Mouse (Mus musculus) G1E (cell line): ENCODE results near the gene Olfr25. TPM values are rescaled to one million over a fixed set of nuclear protein-coding genes. Genes with fewer than 3 reads are reported as not detected.

Experiments
- ATAC-seq: 2 replicates; pipeline ENCODE4 v1.8.0; 2016; ENCODE audit warnings: mild to moderate bottlenecking; ENCODE audit not compliant: insufficient number of reproducible peaks, poor library complexity, low FRiP score, severe bottlenecking; ENCODE audit errors: extremely low read depth
- DNase-seq: peaks from one replicate; pipeline ENCODE4 v3.0.0; 2012; ENCODE audit warnings: low spot score
- H3K27me3 ChIP-seq: 2 replicates; pipeline ENCODE4 v1.6.1; 2012; ENCODE audit warnings: mild to moderate bottlenecking, low read length, inconsistent platforms; ENCODE audit not compliant: insufficient read depth
- H3K36me3 ChIP-seq: replicated peaks from 2 replicates; pipeline ENCODE3; 2012; ENCODE audit warnings: mild to moderate bottlenecking, inconsistent platforms
- H3K4me1 ChIP-seq: 2 replicates; pipeline ENCODE4 v1.6.1; 2012; ENCODE audit warnings: low read depth, low read length, inconsistent platforms, mixed read lengths; ENCODE audit not compliant: insufficient read depth
- H3K4me3 ChIP-seq: 2 replicates; pipeline ENCODE4 v1.5.1; 2012; ENCODE audit warnings: low read depth, mild to moderate bottlenecking, inconsistent platforms, low read length, moderate library complexity, mixed read lengths
- H3K9me3 ChIP-seq: replicated peaks from 2 replicates; pipeline ENCODE4 v1.6.1; 2012; ENCODE audit warnings: inconsistent platforms
- CTCF ChIP-seq: IDR thresholded peaks from 2 replicates; pipeline ENCODE4 v1.5.1; 2012; ENCODE audit warnings: low read depth, low read length, inconsistent platforms, mixed read lengths
- GATA1 ChIP-seq: IDR thresholded peaks from 2 replicates; pipeline ENCODE4 v1.6.1; 2012; ENCODE audit warnings: borderline replicate concordance, low read length, inconsistent platforms, mixed read lengths
- GATA2 ChIP-seq: IDR thresholded peaks from 2 replicates; pipeline ENCODE4 v1.6.1; 2012; ENCODE audit warnings: low read depth, low read length, inconsistent platforms, borderline replicate concordance
- POLR2AphosphoS5 ChIP-seq: IDR thresholded peaks from 2 replicates; pipeline ENCODE4 v1.6.1; 2012; ENCODE audit warnings: low read depth, low read length, inconsistent platforms; ENCODE audit not compliant: insufficient replicate concordance
- TAL1 ChIP-seq: conservative IDR thresholded peaks from 2 replicates; pipeline ENCODE4 v1.6.1; 2012; ENCODE audit warnings: low read depth, low read length, inconsistent platforms, mixed read lengths
- polyA plus RNA-seq: library from polyadenylated mRNA; stranded (reverse); fragments of >175 nt; gene quantifications from 2 replicates; pipeline ENCODE4 v1.2.3, GENCODE M21; 2012
- total RNA-seq, 2 experiments: library from RNA; stranded (forward) in 1 of 2; stranded (reverse) in 1 of 2; fragments of 200-1000 nt in 1 of 2; fragments of >200 nt in 1 of 2; fragmentation: Nextera tagmentation in 1 of 2; gene quantifications; 2 replicates each; pipeline ENCODE4 v1.2.3; 2014 to 2017

The Olfr25 gene
- total RNA-seq (2014; fragmentation: Nextera tagmentation) (not detected in 2 replicates), total RNA-seq (2017) (0.06 TPM in 1 of 2 replicates, not detected in the other), polyA plus RNA-seq (not detected in 2 replicates)

DNA sequence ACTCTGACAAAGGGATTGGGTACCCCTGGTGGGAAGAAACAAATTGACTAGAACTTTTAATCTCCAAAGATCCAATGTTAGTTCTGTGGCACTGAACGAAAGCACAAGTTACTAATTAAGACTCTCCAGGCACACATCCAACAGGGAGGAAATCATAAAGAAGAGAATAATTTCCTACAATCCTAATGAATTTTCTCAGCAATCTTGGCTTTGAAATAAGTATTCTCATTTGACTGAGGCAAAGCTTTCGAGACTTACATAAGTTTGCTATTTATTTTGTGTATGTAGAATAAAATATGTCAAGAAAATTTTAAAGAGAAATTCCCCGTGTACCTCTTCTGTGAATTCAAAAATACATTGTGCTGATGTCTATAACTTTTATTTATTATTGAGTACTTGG lies at the start of gene Olfr25:
Gene Olfr25 (plus strand): TSS at position 301 of the 400 bp plus-strand sequence.
- ATAC-seq (no peak), DNase-seq (no peak)
- H3K27me3 ChIP-seq = no peaks in the 10 kb centered on the region
- no peaks in the 10 kb centered on the region for H3K4me1 ChIP-seq
- no peak within 1 kb of the TSS for H3K4me3 ChIP-seq
- H3K9me3 ChIP-seq = no peaks in the 10 kb centered on the region
- no peaks in the 10 kb centered on the region for H3K36me3 ChIP-seq
- TF ChIP-seq TAL1 (no peak), CTCF (no peak)

DNA sequence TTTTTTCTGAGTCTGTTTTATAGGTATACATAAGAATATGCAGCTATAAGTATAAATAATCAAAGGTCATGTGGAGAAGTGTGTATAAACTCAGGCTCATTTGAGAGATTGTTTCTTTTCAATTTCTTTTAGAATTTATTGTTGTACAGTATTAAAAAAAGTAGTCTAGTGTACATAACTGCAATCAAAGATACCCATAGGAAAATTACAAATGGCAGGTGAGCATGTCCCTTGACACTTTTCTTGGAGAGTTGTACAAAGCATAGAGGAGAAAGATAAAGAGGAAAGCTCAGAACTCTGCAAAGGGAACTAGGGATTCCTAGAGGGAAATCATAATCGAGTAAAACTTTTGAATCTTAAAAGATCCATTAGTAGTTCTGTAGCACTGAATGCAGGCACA lies 38.1 kb upstream of the Olfr25 start, which contains the start of gene Olfr896-ps1:
Gene Olfr896-ps1 (plus strand): TSS at position 301 of the 400 bp plus-strand sequence.
- ATAC-seq = no peak
- Histone ChIP-seq H3K36me3 (no peaks in the 10 kb centered on the region), H3K27me3 (no peaks in the 10 kb centered on the region), H3K4me3 (no peak within 1 kb of the TSS), H3K4me1 (no peaks in the 10 kb centered on the region), H3K9me3 (no peaks in the 10 kb centered on the region)
- DNase-seq = no peak
- TF ChIP-seq TAL1 (no peak), POLR2AphosphoS5 (no peak), CTCF (no peak), GATA2 (no peak), GATA1 (no peak)

DNA sequence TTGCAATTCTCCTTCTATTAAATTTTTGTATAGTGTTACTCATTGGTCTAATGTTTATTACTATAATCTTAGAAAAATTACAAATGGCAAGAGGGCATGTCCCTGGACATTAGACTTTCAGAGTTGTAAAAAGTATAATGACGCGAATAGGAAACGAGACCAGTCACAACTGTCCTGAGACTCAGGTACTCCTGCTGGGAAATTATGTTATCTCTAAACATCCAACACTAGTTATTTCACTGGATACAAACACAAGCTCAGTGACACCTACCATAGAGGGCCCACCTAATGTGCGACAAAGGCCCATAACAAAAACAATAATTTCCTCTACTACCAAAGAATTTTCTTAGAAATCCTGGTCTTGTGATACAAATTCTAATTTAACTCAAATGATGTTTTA lies 19.3 kb downstream of the Olfr25 start, which contains the start of gene Olfr898:
Gene Olfr898 (plus strand): TSS at position 301 of the 400 bp plus-strand sequence.
- no peaks in the 10 kb centered on the region for H3K9me3 ChIP-seq
- H3K4me1 ChIP-seq = no peaks in the 10 kb centered on the region
- no peak for TF ChIP-seq CTCF
- no peak for TF ChIP-seq GATA1
- TF ChIP-seq POLR2AphosphoS5 = no peak
- no peak for TF ChIP-seq GATA2
- TF ChIP-seq TAL1 = no peak
- ATAC-seq (no peak), DNase-seq (no peak)
- H3K4me3 ChIP-seq = no peak within 1 kb of the TSS
- no peaks in the 10 kb centered on the region for H3K27me3 ChIP-seq
- H3K36me3 ChIP-seq = no peaks in the 10 kb centered on the region

DNA sequence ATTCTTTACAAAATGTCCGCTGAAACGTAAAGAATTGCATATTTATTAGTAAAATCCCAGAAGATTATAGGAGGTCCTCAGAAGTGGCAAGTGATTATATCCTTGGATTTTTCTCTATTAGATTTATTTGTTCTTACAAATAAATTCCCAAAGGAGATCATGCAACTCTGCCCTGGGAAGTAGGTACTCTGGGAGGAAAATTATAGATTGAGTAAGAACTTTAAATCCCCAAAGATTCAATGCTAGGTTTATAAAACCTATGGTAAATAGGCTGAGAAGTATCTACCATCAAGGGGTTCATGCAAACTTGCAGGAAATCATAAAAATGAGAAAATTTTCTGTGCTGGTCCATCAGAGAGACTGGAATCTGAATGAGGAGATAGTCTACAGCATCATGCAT lies 37.7 kb downstream of the Olfr25 start, which contains the start of gene Olfr250:
Gene Olfr250 (plus strand): TSS at position 301 of the 400 bp plus-strand sequence.
- no peaks in the 10 kb centered on the region for H3K9me3 ChIP-seq
- no peaks in the 10 kb centered on the region for H3K4me1 ChIP-seq
- ATAC-seq (no peak), DNase-seq (no peak)
- TF ChIP-seq CTCF (no peak), GATA2 (no peak), TAL1 (no peak), GATA1 (no peak), POLR2AphosphoS5 (no peak)
- H3K36me3 ChIP-seq = no peaks in the 10 kb centered on the region
- H3K27me3 ChIP-seq = no peaks in the 10 kb centered on the region
- no peak within 1 kb of the TSS for H3K4me3 ChIP-seq

DNA sequence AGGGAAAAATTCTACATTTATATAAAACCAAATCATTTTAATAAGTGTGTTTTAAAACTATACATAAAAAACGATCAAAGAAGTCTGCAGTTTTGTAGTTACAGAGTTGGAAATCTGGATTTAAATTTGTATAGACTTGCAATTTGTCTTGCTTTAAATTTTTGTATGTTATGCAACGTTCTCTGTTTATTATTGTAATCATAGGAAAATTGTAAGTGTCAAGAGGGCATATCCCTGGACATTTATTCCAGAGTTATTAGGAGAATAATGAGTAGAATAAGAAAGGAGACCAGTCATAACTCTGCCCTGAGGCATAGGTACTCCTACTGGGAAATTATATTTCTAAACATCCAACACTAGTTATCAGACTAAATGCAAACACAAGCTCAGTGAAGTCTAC lies 47.9 kb downstream of the Olfr25 start, which contains the start of gene Olfr251:
Gene Olfr251 (plus strand): TSS at position 301 of the 400 bp plus-strand sequence.
- Histone ChIP-seq H3K9me3 (no peaks in the 10 kb centered on the region), H3K27me3 (no peaks in the 10 kb centered on the region), H3K4me3 (no peak within 1 kb of the TSS), H3K36me3 (no peaks in the 10 kb centered on the region), H3K4me1 (no peaks in the 10 kb centered on the region)
- no peak for TF ChIP-seq CTCF
- no peak for TF ChIP-seq POLR2AphosphoS5
- no peak for TF ChIP-seq GATA2
- no peak for TF ChIP-seq GATA1
- TF ChIP-seq TAL1 = no peak
- ATAC-seq (no peak), DNase-seq (no peak)

Other genes starting within 250 kb of the Olfr25 start
Only the 20 nearest of the 22 such genes appear.
- gene Olfr889, start 213.9 kb upstream of the Olfr25 start, total RNA-seq (2014; fragmentation: Nextera tagmentation) = 0.15 TPM in 1 of 2 replicates, not detected in the other
- gene Olfr889, start 213.9 kb upstream of the Olfr25 start, total RNA-seq (2017) = 0.05 and 0.12 TPM in 2 replicates
- gene Olfr889, start 213.9 kb upstream of the Olfr25 start, polyA plus RNA-seq = not detected in 2 replicates
- not detected in 2 replicates for gene Olfr890, start 186.5 kb upstream of the Olfr25 start, total RNA-seq (2014; fragmentation: Nextera tagmentation)
- gene Olfr890, start 186.5 kb upstream of the Olfr25 start, total RNA-seq (2017) = 0.11 TPM in 1 of 2 replicates, not detected in the other
- not detected in 2 replicates for gene Olfr890, start 186.5 kb upstream of the Olfr25 start, polyA plus RNA-seq
- gene Olfr891, start 148.2 kb upstream of the Olfr25 start, total RNA-seq (2014; fragmentation: Nextera tagmentation) = not detected in 2 replicates
- not detected in 2 replicates for gene Olfr891, start 148.2 kb upstream of the Olfr25 start, total RNA-seq (2017)
- not detected in 2 replicates for gene Olfr891, start 148.2 kb upstream of the Olfr25 start, polyA plus RNA-seq
- not detected in 2 replicates for gene Olfr893, start 120.7 kb upstream of the Olfr25 start, total RNA-seq (2014; fragmentation: Nextera tagmentation)
- 0.11 TPM in 1 of 2 replicates, not detected in the other for gene Olfr893, start 120.7 kb upstream of the Olfr25 start, total RNA-seq (2017)
- gene Olfr893, start 120.7 kb upstream of the Olfr25 start, polyA plus RNA-seq = not detected in 2 replicates
- gene Olfr894, start 111.0 kb upstream of the Olfr25 start, total RNA-seq (2014; fragmentation: Nextera tagmentation) = not detected in 2 replicates
- 0.05 TPM in 1 of 2 replicates, not detected in the other for gene Olfr894, start 111.0 kb upstream of the Olfr25 start, total RNA-seq (2017)
- gene Olfr894, start 111.0 kb upstream of the Olfr25 start, polyA plus RNA-seq = not detected in 2 replicates
- gene Olfr143, start 76.3 kb upstream of the Olfr25 start, total RNA-seq (2014; fragmentation: Nextera tagmentation) = not detected in 2 replicates
- 0.22 TPM in 1 of 2 replicates, not detected in the other for gene Olfr143, start 76.3 kb upstream of the Olfr25 start, total RNA-seq (2017)
- not detected in 2 replicates for gene Olfr143, start 76.3 kb upstream of the Olfr25 start, polyA plus RNA-seq
- not detected in 2 replicates for gene Olfr895, start 61.2 kb upstream of the Olfr25 start, total RNA-seq (2014; fragmentation: Nextera tagmentation)
- 0.11 TPM in 1 of 2 replicates, not detected in the other for gene Olfr895, start 61.2 kb upstream of the Olfr25 start, total RNA-seq (2017)
- not detected in 2 replicates for gene Olfr895, start 61.2 kb upstream of the Olfr25 start, polyA plus RNA-seq
- not detected in 2 replicates for gene Olfr896-ps1, start 38.0 kb upstream of the Olfr25 start, total RNA-seq (2014; fragmentation: Nextera tagmentation)
- 0.06 TPM in 1 of 2 replicates, not detected in the other for gene Olfr896-ps1, start 38.0 kb upstream of the Olfr25 start, total RNA-seq (2017)
- gene Olfr896-ps1, start 38.0 kb upstream of the Olfr25 start, polyA plus RNA-seq = not detected in 2 replicates
- gene Olfr898, start 19.4 kb downstream of the Olfr25 start, total RNA-seq (2014; fragmentation: Nextera tagmentation) = not detected in 2 replicates
- not detected in 2 replicates for gene Olfr898, start 19.4 kb downstream of the Olfr25 start, total RNA-seq (2017)
- gene Olfr898, start 19.4 kb downstream of the Olfr25 start, polyA plus RNA-seq = not detected in 2 replicates
- not detected in 2 replicates for gene Olfr250, start 37.8 kb downstream of the Olfr25 start, total RNA-seq (2014; fragmentation: Nextera tagmentation)
- gene Olfr250, start 37.8 kb downstream of the Olfr25 start, total RNA-seq (2017) = not detected in 2 replicates
- not detected in 2 replicates for gene Olfr250, start 37.8 kb downstream of the Olfr25 start, polyA plus RNA-seq
- gene Olfr251, start 48.0 kb downstream of the Olfr25 start, total RNA-seq (2014; fragmentation: Nextera tagmentation) = not detected in 2 replicates
- gene Olfr251, start 48.0 kb downstream of the Olfr25 start, total RNA-seq (2017) = not detected in 2 replicates
- not detected in 2 replicates for gene Olfr251, start 48.0 kb downstream of the Olfr25 start, polyA plus RNA-seq
- gene Olfr147, start 72.6 kb downstream of the Olfr25 start, total RNA-seq (2014; fragmentation: Nextera tagmentation) = not detected in 2 replicates
- 0.16 TPM in 1 of 2 replicates, not detected in the other for gene Olfr147, start 72.6 kb downstream of the Olfr25 start, total RNA-seq (2017)
- not detected in 2 replicates for gene Olfr147, start 72.6 kb downstream of the Olfr25 start, polyA plus RNA-seq
- not detected in 2 replicates for gene Olfr901, start 100.4 kb downstream of the Olfr25 start, total RNA-seq (2014; fragmentation: Nextera tagmentation)
- not detected in 2 replicates for gene Olfr901, start 100.4 kb downstream of the Olfr25 start, total RNA-seq (2017)
- gene Olfr901, start 100.4 kb downstream of the Olfr25 start, polyA plus RNA-seq = not detected in 2 replicates
- gene Olfr902, start 118.6 kb downstream of the Olfr25 start, total RNA-seq (2014; fragmentation: Nextera tagmentation) = not detected in 2 replicates
- gene Olfr902, start 118.6 kb downstream of the Olfr25 start, total RNA-seq (2017) = not detected in 2 replicates
- not detected in 2 replicates for gene Olfr902, start 118.6 kb downstream of the Olfr25 start, polyA plus RNA-seq
- not detected in 2 replicates for gene Olfr904, start 134.1 kb downstream of the Olfr25 start, total RNA-seq (2014; fragmentation: Nextera tagmentation)
- gene Olfr904, start 134.1 kb downstream of the Olfr25 start, total RNA-seq (2017) = under 0.01 TPM in 1 of 2 replicates, not detected in the other
- gene Olfr904, start 134.1 kb downstream of the Olfr25 start, polyA plus RNA-seq = not detected in 2 replicates
- not detected in 2 replicates for gene Olfr905, start 142.0 kb downstream of the Olfr25 start, total RNA-seq (2014; fragmentation: Nextera tagmentation)
- 0.11 and 0.12 TPM in 2 replicates for gene Olfr905, start 142.0 kb downstream of the Olfr25 start, total RNA-seq (2017)
- gene Olfr905, start 142.0 kb downstream of the Olfr25 start, polyA plus RNA-seq = not detected in 2 replicates
- gene Olfr906, start 158.0 kb downstream of the Olfr25 start, total RNA-seq (2014; fragmentation: Nextera tagmentation) = not detected in 2 replicates
- 0.12 TPM in 1 of 2 replicates, not detected in the other for gene Olfr906, start 158.0 kb downstream of the Olfr25 start, total RNA-seq (2017)
- not detected in 2 replicates for gene Olfr906, start 158.0 kb downstream of the Olfr25 start, polyA plus RNA-seq
- not detected in 2 replicates for gene Olfr907, start 166.7 kb downstream of the Olfr25 start, total RNA-seq (2014; fragmentation: Nextera tagmentation)
- gene Olfr907, start 166.7 kb downstream of the Olfr25 start, total RNA-seq (2017) = 0.05 TPM in 1 of 2 replicates, not detected in the other
- not detected in 2 replicates for gene Olfr907, start 166.7 kb downstream of the Olfr25 start, polyA plus RNA-seq
- gene Olfr911-ps1, start 192.5 kb downstream of the Olfr25 start, total RNA-seq (2014; fragmentation: Nextera tagmentation) = not detected in 2 replicates
- gene Olfr911-ps1, start 192.5 kb downstream of the Olfr25 start, total RNA-seq (2017) = 0.06 and 0.27 TPM in 2 replicates
- not detected in 2 replicates for gene Olfr911-ps1, start 192.5 kb downstream of the Olfr25 start, polyA plus RNA-seq
- not detected in 2 replicates for gene Olfr910, start 208.8 kb downstream of the Olfr25 start, total RNA-seq (2014; fragmentation: Nextera tagmentation)
- gene Olfr910, start 208.8 kb downstream of the Olfr25 start, total RNA-seq (2017) = 0.11 and 0.12 TPM in 2 replicates
- gene Olfr910, start 208.8 kb downstream of the Olfr25 start, polyA plus RNA-seq = not detected in 2 replicates